Mouse (Mus musculus) embryonic fibroblast, embryonic 13.5 days (primary cell): ENCODE measurements around the gene Copa.
A peak's percentile ranks its signal among the peaks of the same experiment; 100 is the strongest.

ENCODE experiments used
- CTCF ChIP-seq: IDR thresholded peaks from 2 replicates; pipeline ENCODE4 v1.5.1; 2011; ENCODE audit warnings: mild to moderate bottlenecking, control low read depth, low read length, moderate library complexity, borderline replicate concordance; ENCODE audit not compliant: insufficient read depth
- POLR2A ChIP-seq: IDR thresholded peaks from 2 replicates; pipeline ENCODE4 v1.6.1; 2011; ENCODE audit warnings: low read depth, mild to moderate bottlenecking, control low read depth, low read length, moderate library complexity

DNA sequence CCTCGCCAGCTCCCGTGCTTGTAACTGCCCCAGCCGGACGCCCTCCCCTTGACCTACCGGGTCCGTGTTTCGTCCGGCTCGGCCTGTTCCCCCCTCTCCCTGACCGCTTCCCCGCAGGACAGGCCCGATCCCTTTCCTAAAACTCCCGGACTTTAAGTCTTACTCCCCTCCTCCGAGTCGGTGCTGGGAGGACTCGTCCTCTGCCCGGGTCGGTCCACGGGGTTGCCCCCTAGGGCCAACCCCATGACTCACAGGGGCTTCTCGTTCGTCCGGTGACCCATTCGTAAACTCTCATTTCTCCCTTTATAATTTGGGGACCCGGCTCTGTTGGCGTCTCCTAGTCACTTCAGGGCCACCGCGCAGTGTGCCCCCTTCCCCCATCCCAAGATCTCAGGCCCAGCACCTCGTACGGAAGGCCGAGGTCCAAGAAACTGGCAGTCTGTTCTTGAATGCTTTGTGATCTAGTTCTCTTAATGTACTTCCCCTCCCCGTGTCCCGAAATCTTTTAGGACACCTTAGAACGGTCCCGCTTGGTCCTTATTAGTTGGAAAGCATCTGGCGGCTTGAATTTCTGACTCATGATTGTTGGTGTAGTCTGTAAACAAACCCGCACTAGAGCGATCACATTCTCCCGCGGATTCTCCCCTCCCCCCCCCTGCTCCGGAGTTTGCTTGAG is 66.1 kb downstream of the Copa start:
- TF ChIP-seq POLR2A (peak; percentile 49), CTCF (no peak)
